16 mouse cellular contexts compared by ENCODE assay signal in the genomic region with DNA sequence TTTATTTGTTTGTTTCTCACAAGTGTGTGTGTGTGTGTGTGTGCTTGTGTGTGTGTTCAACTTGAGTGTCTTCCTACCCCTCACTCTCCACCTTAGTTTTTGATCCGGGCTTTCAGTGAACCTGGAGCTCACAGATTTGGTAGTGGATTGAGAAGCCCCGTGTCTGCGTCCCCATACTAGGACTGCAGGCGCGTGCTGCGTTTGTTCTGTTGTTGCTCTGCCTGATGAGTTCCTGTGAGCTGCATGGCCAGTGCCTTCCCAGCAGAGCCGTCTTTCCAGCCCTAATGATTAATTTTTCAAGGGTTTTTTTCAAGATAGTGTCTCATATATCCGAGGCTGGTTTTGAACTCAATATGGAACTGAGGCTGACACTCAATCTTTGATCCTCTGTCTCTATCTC. TPM values are rescaled to one million over a fixed set of nuclear protein-coding genes. Genes with fewer than 3 reads are reported as not detected.
DNase-seq lines count a peak whose midpoint lies in the region; ATAC-seq lines count a peak whose summit lies in the region.
"Had no signal": no experiment of that assay in that cellular context is flagged by ENCODE, and none has a peak within 500 bp of the region (broad histone marks: within the 10 kb centered on the region; RNA-seq: fewer than 3 reads in every experiment).

No protein-coding gene starts in this region.

- peaks cover 41% of the 10 kb centered on the region for H3K4me1 ChIP-seq in heart, embryonic 11.5 days (ENCODE audit: control insufficient read depth, insufficient read depth, low read length)
- H3K4me1 ChIP-seq in lung, embryonic 16.5 days (replicated peaks; ENCODE audit: control insufficient read depth, insufficient read depth, low read length) = peaks cover 35% of the 10 kb centered on the region
- H3K4me1 ChIP-seq in heart, embryonic 15.5 days (replicated peaks) = peaks cover 54% of the 10 kb centered on the region
- peaks cover 39% of the 10 kb centered on the region for H3K4me1 ChIP-seq in liver, embryonic 16.5 days (ENCODE audit: control insufficient read depth, low read depth, low read length)
- H3K4me1 ChIP-seq: midbrain, embryonic 15.5 days; neural tube, embryonic 13.5 days had no signal

- H3K36me3 ChIP-seq in heart, embryonic 11.5 days (ENCODE audit: control insufficient read depth, insufficient read depth, low read length) = no peaks in the 10 kb centered on the region
- no peaks in the 10 kb centered on the region for H3K36me3 ChIP-seq in lung, embryonic 16.5 days (ENCODE audit: control insufficient read depth, insufficient read depth, low read length)
- H3K36me3 ChIP-seq in heart, embryonic 15.5 days = no peaks in the 10 kb centered on the region
- H3K36me3 ChIP-seq in liver, embryonic 16.5 days (ENCODE audit: control insufficient read depth, insufficient read depth) = peaks cover 10% of the 10 kb centered on the region
- H3K36me3 ChIP-seq: embryonic facial prominence, embryonic 15.5 days; limb, embryonic 15.5 days; midbrain, embryonic 15.5 days; neural tube, embryonic 13.5 days had no signal

- DNase-seq in heart, adult 9 months (ENCODE audit: low spot score in 2 of 2) = no peak
- DNase-seq in lung, postnatal 10 days = no peak
- no peak for DNase-seq in left cerebral cortex, adult 9 months (ENCODE audit: low spot score in 2 of 2)
- DNase-seq in right cerebral cortex, postnatal 4 days = no peak
- DNase-seq: cerebellum, postnatal 36 days; retina, postnatal 1 day; thymus, postnatal 14 days had no signal

- ATAC-seq in heart, embryonic 11.5 days (replicated peaks; ENCODE audit: insufficient number of reproducible peaks, low FRiP score, low TSS enrichment) = no peak
- peak; percentile 30; the same call in 1 of the 2 replicates for ATAC-seq in lung, embryonic 16.5 days (ENCODE audit: low read depth)
- no peak for ATAC-seq in heart, embryonic 15.5 days (replicated peaks; ENCODE audit: insufficient number of reproducible peaks, insufficient read depth, low FRiP score, low read depth)
- ATAC-seq in liver, embryonic 16.5 days (ENCODE audit: low read depth) = no peak
- ATAC-seq: midbrain, embryonic 15.5 days; Patski had no signal

- 38% methylated on average over 8 of the region's 8 CpGs for WGBS in heart, embryonic 11.5 days (ENCODE audit: insufficient replicate concordance)
- 22% methylated on average over 8 of the region's 8 CpGs for WGBS in lung, embryonic 16.5 days
- WGBS in heart, embryonic 15.5 days = 39% methylated on average over 8 of the region's 8 CpGs
- WGBS in liver, embryonic 16.5 days (ENCODE audit: insufficient replicate concordance) = 32% methylated on average over 8 of the region's 8 CpGs

- H3K27me3 ChIP-seq in heart, embryonic 11.5 days (ENCODE audit: control insufficient read depth, insufficient read depth, low read length) = no peaks in the 10 kb centered on the region
- H3K27me3 ChIP-seq in lung, embryonic 16.5 days (ENCODE audit: control insufficient read depth, insufficient read depth, low read depth, low read length) = no peaks in the 10 kb centered on the region
- H3K27me3 ChIP-seq in heart, embryonic 15.5 days = no peaks in the 10 kb centered on the region
- no peaks in the 10 kb centered on the region for H3K27me3 ChIP-seq in liver, embryonic 16.5 days (ENCODE audit: control insufficient read depth, insufficient read depth, low read depth, low read length)
- H3K27me3 ChIP-seq: embryonic facial prominence, embryonic 15.5 days; limb, embryonic 15.5 days; midbrain, embryonic 15.5 days; neural tube, embryonic 13.5 days; Patski had no signal

- H3K9ac ChIP-seq in heart, embryonic 11.5 days (ENCODE audit: low read depth, low read length) = no peak overlapping the region
- peak overlapping the region; percentile 8; the same call in 1 of the 2 replicates for H3K9ac ChIP-seq in lung, embryonic 16.5 days (ENCODE audit: low read length)
- no peak overlapping the region for H3K9ac ChIP-seq in heart, embryonic 15.5 days
- peak overlapping the region; percentile 92 for H3K9ac ChIP-seq in liver, embryonic 16.5 days (ENCODE audit: low read depth, low read length)
- H3K9ac ChIP-seq: embryonic facial prominence, embryonic 15.5 days; limb, embryonic 15.5 days; midbrain, embryonic 15.5 days; neural tube, embryonic 13.5 days had no signal

- peak overlapping the region; percentile 97 for H3K27ac ChIP-seq in heart, embryonic 11.5 days (ENCODE audit: low read depth, low read length)
- H3K27ac ChIP-seq in lung, embryonic 16.5 days (ENCODE audit: low read length) = peak overlapping the region; percentile 98
- peak overlapping the region; percentile 95 for H3K27ac ChIP-seq in heart, embryonic 15.5 days
- H3K27ac ChIP-seq in liver, embryonic 16.5 days (ENCODE audit: low read length) = peak overlapping the region; percentile 100
- H3K27ac ChIP-seq: limb, embryonic 15.5 days; midbrain, embryonic 15.5 days; neural tube, embryonic 13.5 days had no signal

- H3K4me3 ChIP-seq in heart, embryonic 11.5 days (ENCODE audit: low read depth, low read length) = peak overlapping the region; percentile 38; the same call in 1 of the 2 replicates
- H3K4me3 ChIP-seq in lung, embryonic 16.5 days (ENCODE audit: low read length) = no peak overlapping the region
- no peak overlapping the region for H3K4me3 ChIP-seq in heart, embryonic 15.5 days
- peak overlapping the region; percentile 83 for H3K4me3 ChIP-seq in liver, embryonic 16.5 days (ENCODE audit: low read depth, low read length)
- H3K4me3 ChIP-seq: embryonic facial prominence, embryonic 15.5 days; midbrain, embryonic 15.5 days; neural tube, embryonic 13.5 days had no signal

- peak overlapping the region; percentile 57 for H3K4me2 ChIP-seq in heart, embryonic 11.5 days
- no peak overlapping the region for H3K4me2 ChIP-seq in lung, embryonic 16.5 days (ENCODE audit: low read depth, low read length)
- H3K4me2 ChIP-seq in heart, embryonic 15.5 days = peak overlapping the region; percentile 64; the same call in 1 of the 2 replicates
- H3K4me2 ChIP-seq in liver, embryonic 16.5 days (ENCODE audit: low read depth, low read length) = peak overlapping the region; percentile 74
- H3K4me2 ChIP-seq: midbrain, embryonic 15.5 days; neural tube, embryonic 13.5 days had no signal

- no peaks in the 10 kb centered on the region for H3K9me3 ChIP-seq in heart, embryonic 11.5 days (replicated peaks; ENCODE audit: control insufficient read depth, low read length)
- no peaks in the 10 kb centered on the region for H3K9me3 ChIP-seq in lung, embryonic 16.5 days (ENCODE audit: control insufficient read depth, low read length)
- no peaks in the 10 kb centered on the region for H3K9me3 ChIP-seq in heart, embryonic 15.5 days (replicated peaks)
- H3K9me3 ChIP-seq in liver, embryonic 16.5 days (replicated peaks; ENCODE audit: control insufficient read depth, low read length) = no peaks in the 10 kb centered on the region
- H3K9me3 ChIP-seq: embryonic facial prominence, embryonic 15.5 days; limb, embryonic 15.5 days; midbrain, embryonic 15.5 days; neural tube, embryonic 13.5 days had no signal

RNA-seq across cellular contexts. Expression of gene Art4, which starts 0.9 kb away (rescaled TPM):
- 13.2 and 15.1 TPM in 2 replicates for polyA plus RNA-seq in heart, embryonic 11.5 days (2014; fragmentation: Nextera tagmentation; extraction: Ambion mirVana)
- polyA plus RNA-seq in lung, embryonic 16.5 days (2015; fragmentation: Nextera tagmentation; extraction: Ambion mirVana) = 7.1 and 7.8 TPM in 2 replicates
- polyA plus RNA-seq in heart, embryonic 15.5 days (2015; fragmentation: Nextera tagmentation; extraction: Ambion mirVana) = 14.4 and 16.5 TPM in 2 replicates
- polyA plus RNA-seq in liver, embryonic 16.5 days (2015; fragmentation: Nextera tagmentation; extraction: Ambion mirVana) = 28.1 and 28.3 TPM in 2 replicates
- polyA plus RNA-seq: Patski had no signal

RNA-seq across cellular contexts. Expression of gene Mgp, which starts 17.2 kb away (rescaled TPM):
- polyA plus RNA-seq in heart, embryonic 11.5 days (2014; fragmentation: Nextera tagmentation; extraction: Ambion mirVana) = 73.6 and 75.1 TPM in 2 replicates
- polyA plus RNA-seq in lung, embryonic 16.5 days (2015; fragmentation: Nextera tagmentation; extraction: Ambion mirVana) = 1,118 and 1,160 TPM in 2 replicates
- polyA plus RNA-seq in heart, embryonic 15.5 days (2015; fragmentation: Nextera tagmentation; extraction: Ambion mirVana) = 595 and 619 TPM in 2 replicates
- 3.3 and 4.8 TPM in 2 replicates for polyA plus RNA-seq in liver, embryonic 16.5 days (2015; fragmentation: Nextera tagmentation; extraction: Ambion mirVana)

RNA-seq across cellular contexts. Expression of gene Smco3, which starts 23.2 kb away (rescaled TPM):
- not detected in 2 replicates for polyA plus RNA-seq in heart, embryonic 11.5 days (2014; fragmentation: Nextera tagmentation; extraction: Ambion mirVana)
- 3.3 and 3.5 TPM in 2 replicates for polyA plus RNA-seq in lung, embryonic 16.5 days (2015; fragmentation: Nextera tagmentation; extraction: Ambion mirVana)
- 0.30 TPM in 1 of 2 replicates, not detected in the other for polyA plus RNA-seq in heart, embryonic 15.5 days (2015; fragmentation: Nextera tagmentation; extraction: Ambion mirVana)
- polyA plus RNA-seq in liver, embryonic 16.5 days (2015; fragmentation: Nextera tagmentation; extraction: Ambion mirVana) = not detected in 2 replicates

RNA-seq across cellular contexts. Expression of gene Wbp11, which starts 30.4 kb away (rescaled TPM):
- 93.5 and 107 TPM in 2 replicates for polyA plus RNA-seq in heart, embryonic 11.5 days (2014; fragmentation: Nextera tagmentation; extraction: Ambion mirVana)
- 91.1 and 107 TPM in 2 replicates for polyA plus RNA-seq in lung, embryonic 16.5 days (2015; fragmentation: Nextera tagmentation; extraction: Ambion mirVana)
- 60.4 and 66.9 TPM in 2 replicates for polyA plus RNA-seq in heart, embryonic 15.5 days (2015; fragmentation: Nextera tagmentation; extraction: Ambion mirVana)
- polyA plus RNA-seq in liver, embryonic 16.5 days (2015; fragmentation: Nextera tagmentation; extraction: Ambion mirVana) = 46.1 and 47.3 TPM in 2 replicates

RNA-seq across cellular contexts. Expression of gene BC049715, which starts 31.0 kb away (rescaled TPM):
- 1.6 and 2.1 TPM in 2 replicates for polyA plus RNA-seq in heart, embryonic 11.5 days (2014; fragmentation: Nextera tagmentation; extraction: Ambion mirVana)
- 0.87 and 1.7 TPM in 2 replicates for polyA plus RNA-seq in lung, embryonic 16.5 days (2015; fragmentation: Nextera tagmentation; extraction: Ambion mirVana)
- 1.3 and 1.9 TPM in 2 replicates for polyA plus RNA-seq in heart, embryonic 15.5 days (2015; fragmentation: Nextera tagmentation; extraction: Ambion mirVana)
- 0.59 and 0.98 TPM in 2 replicates for polyA plus RNA-seq in liver, embryonic 16.5 days (2015; fragmentation: Nextera tagmentation; extraction: Ambion mirVana)

Comparison
In these comparisons a context has a peak if more than half of its experiments do, and no peak if none do; other contexts are left out.
1. H3K4me3 ChIP-seq: peak in heart, embryonic 11.5 days (single experiment) and liver, embryonic 16.5 days (single experiment); none in lung, embryonic 16.5 days (single experiment) and heart, embryonic 15.5 days (single experiment).
2. H3K9ac ChIP-seq: peak in lung, embryonic 16.5 days (single experiment) and liver, embryonic 16.5 days (single experiment); none in heart, embryonic 11.5 days (single experiment) and heart, embryonic 15.5 days (single experiment).
3. RNA of gene Mgp, which starts 17.2 kb away (polyA plus RNA-seq): 1,118 to 1,160 TPM in lung, embryonic 16.5 days, 595 to 619 TPM in heart, embryonic 15.5 days and 73.6 to 75.1 TPM in heart, embryonic 11.5 days; 3.3 to 4.8 TPM in liver, embryonic 16.5 days; every median in the first group is over 10 times any median in the second.
4. Peak in every context shown above with its lines, with median percentiles within 50 percentile points of each other: H3K27ac ChIP-seq.